Mouse (Mus musculus): ENCODE results near the gene Tdrd7.

- TF ChIP-seq CTCF (IDR thresholded peaks at IDR 0.05; ENCODE audit: extremely low read depth, insufficient read depth, low read length) (no peak), POLR2A (IDR thresholded peaks at IDR 0.05; ENCODE audit: extremely low read depth, insufficient read depth, low read length) (peak; percentile 51; the same call in 1 of the 2 replicates)
These were observed 96.3 kb downstream of the Tdrd7 start for GRCm38 (mm10) chr4:46061259-46061962.

Data from cortical plate, adult 2 months (tissue).